Mouse (Mus musculus) intestine, postnatal 0 days (tissue): ENCODE measurements around the gene Cdk14. TPM values are rescaled to one million over a fixed set of nuclear protein-coding genes. Genes with fewer than 3 reads are reported as not detected.

Experiments
- ATAC-seq: fragments of 200-750 bp; cut with Nextera tagmentation; 2 replicates; pipeline ENCODE4 v1.8.0; 2017; ENCODE audit warnings: mild to moderate bottlenecking, moderate TSS enrichment, moderate library complexity
- H3K27ac ChIP-seq: fragments of 300-500 bp; sonication (generic); 2 replicates; pipeline ENCODE4 v1.5.1; 2014; ENCODE audit warnings: mild to moderate bottlenecking, low read depth, low read length, moderate library complexity
- H3K27me3 ChIP-seq: fragments of 300-500 bp; sonication (generic); replicated peaks from 2 replicates; pipeline ENCODE4 v1.6.1; 2014; ENCODE audit warnings: low read length, mixed read lengths; ENCODE audit not compliant: control insufficient read depth, insufficient read depth
- H3K36me3 ChIP-seq: fragments of 300-500 bp; sonication (generic); 2 replicates; pipeline ENCODE4 v1.6.1; 2014; ENCODE audit warnings: mild to moderate bottlenecking, moderate library complexity; ENCODE audit not compliant: control insufficient read depth, insufficient read depth
- H3K4me1 ChIP-seq: fragments of 300-500 bp; sonication (generic); replicated peaks from 2 replicates; pipeline ENCODE4 v1.6.1; 2014; ENCODE audit warnings: antibody characterized with exemption, low read length, mixed read lengths; ENCODE audit not compliant: control insufficient read depth, insufficient read depth
- H3K4me2 ChIP-seq: fragments of 300-500 bp; sonication (generic); replicated peaks from 2 replicates; pipeline ENCODE4 v1.6.1; 2014; ENCODE audit warnings: low read depth, mild to moderate bottlenecking, moderate library complexity
- H3K4me3 ChIP-seq: fragments of 300-500 bp; sonication (generic); 2 replicates; pipeline ENCODE4 v1.5.1; 2014; ENCODE audit warnings: low read depth, low read length
- H3K9ac ChIP-seq: fragments of 300-500 bp; sonication (generic); 2 replicates; pipeline ENCODE4 v1.6.1; 2014; ENCODE audit warnings: mild to moderate bottlenecking, low read depth, low read length
- H3K9me3 ChIP-seq: fragments of 300-500 bp; sonication (generic); 2 replicates; pipeline ENCODE4 v1.6.1; 2016; ENCODE audit warnings: mixed run types; ENCODE audit not compliant: control insufficient read depth
- CTCF ChIP-seq: sonication (generic); IDR thresholded peaks from 2 replicates; pipeline ENCODE4 v1.5.1; 2016; ENCODE audit warnings: low read depth, mild to moderate bottlenecking, control low read depth, antibody characterized with exemption, moderate library complexity
- whole genome bisulfite sequencing: fragments of 180-500 bp; shearing (Covaris S2); extraction: QIAGEN DNeasy Blood & Tissue Kit; methylation state at CpG from one replicate; pipeline ENCODE4 v1.1.7; 2014; 5-methylcytosine and 5-hydroxymethylcytosine counted together
- polyA plus RNA-seq: library from polyadenylated mRNA; unstranded; fragments of >200 nt; fragmentation: Nextera tagmentation; extraction: Ambion mirVana; gene quantifications from 2 replicates; pipeline ENCODE4 v1.2.1, GENCODE M21; 2015

Gene Cdk14
- polyA plus RNA-seq, 1 experiment from 2014 or later = 4.4 TPM

DNA sequence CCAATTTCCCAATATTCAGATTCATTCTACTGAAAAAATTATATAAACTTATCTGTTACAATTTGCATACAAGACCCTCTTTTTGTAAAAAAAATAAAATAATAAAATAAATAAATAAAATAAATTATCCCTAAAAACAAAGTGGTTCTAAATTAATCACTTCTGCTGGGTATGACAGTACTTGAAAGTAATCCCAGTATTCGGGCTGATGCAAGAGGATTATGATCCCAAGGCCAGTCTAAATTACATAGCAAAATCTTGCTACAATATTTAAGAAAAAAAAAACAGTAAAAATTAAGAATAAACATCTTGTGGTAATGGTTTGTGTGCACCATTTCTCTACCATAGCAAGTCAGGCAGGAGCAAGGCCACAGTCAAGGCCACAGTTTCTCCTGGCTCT, 244.5 kb downstream of the Cdk14 start:
- Histone ChIP-seq H3K9ac (no peak overlapping the region), H3K27ac (no peak overlapping the region), H3K27me3 (no peaks in the 10 kb centered on the region), H3K4me2 (no peak overlapping the region), H3K9me3 (no peaks in the 10 kb centered on the region), H3K4me1 (no peaks in the 10 kb centered on the region), H3K36me3 (no peaks in the 10 kb centered on the region), H3K4me3 (no peak overlapping the region)
- no peak for ATAC-seq
- 72% methylated on average over 1 of the region's 1 CpGs for WGBS
- no peak for TF ChIP-seq CTCF

DNA sequence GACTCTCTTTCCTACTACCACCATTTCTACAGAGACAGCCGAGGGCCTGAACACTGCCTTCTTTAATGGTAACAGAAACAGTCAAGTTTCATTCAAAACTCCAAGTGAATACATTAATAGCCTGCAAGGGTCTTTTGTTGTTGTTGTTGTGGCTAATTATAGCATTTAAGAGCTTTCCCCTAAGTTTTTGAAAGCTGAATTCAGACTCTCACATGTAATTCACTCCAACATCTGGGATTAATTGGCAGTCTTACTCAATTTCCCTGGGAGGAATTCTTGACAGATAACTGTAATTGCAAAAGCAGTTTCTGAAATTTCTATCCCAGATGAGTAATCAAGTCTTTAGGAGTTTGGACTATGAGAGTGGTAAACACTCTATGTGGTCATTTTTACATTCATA, 245.0 kb downstream of the Cdk14 start:
- Histone ChIP-seq H3K36me3 (no peaks in the 10 kb centered on the region), H3K9me3 (no peaks in the 10 kb centered on the region), H3K27ac (no peak overlapping the region), H3K9ac (no peak overlapping the region), H3K4me3 (no peak overlapping the region), H3K4me2 (no peak overlapping the region), H3K4me1 (no peaks in the 10 kb centered on the region), H3K27me3 (no peaks in the 10 kb centered on the region)
- 79% methylated on average over 1 of the region's 1 CpGs for WGBS
- TF ChIP-seq CTCF = no peak
- ATAC-seq = no peak

DNA sequence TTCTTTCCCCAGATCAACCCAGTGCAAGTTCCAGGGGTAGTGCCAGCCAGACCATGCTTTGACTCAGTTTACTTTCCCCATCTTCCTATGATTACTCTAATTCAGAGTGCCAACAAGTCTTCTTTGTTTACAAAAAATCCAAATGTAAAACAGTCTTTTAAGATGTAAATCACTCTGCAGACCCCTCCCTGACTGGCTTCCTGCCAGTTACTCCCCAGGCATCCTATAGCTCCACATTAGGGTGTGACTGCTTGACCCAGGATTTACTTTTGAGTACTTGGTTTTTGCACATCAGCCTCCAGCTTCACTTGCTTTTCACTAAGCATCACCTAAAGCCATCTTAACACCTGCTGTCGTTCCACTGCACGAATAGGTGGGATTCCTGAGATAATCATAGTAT, 254.0 kb downstream of the Cdk14 start:
- H3K9ac ChIP-seq = no peak overlapping the region
- WGBS = 52% methylated on average over 2 of the region's 2 CpGs
- H3K27me3 ChIP-seq = no peaks in the 10 kb centered on the region
- H3K4me1 ChIP-seq = no peaks in the 10 kb centered on the region
- H3K4me3 ChIP-seq = no peak overlapping the region
- no peak for ATAC-seq
- no peaks in the 10 kb centered on the region for H3K9me3 ChIP-seq
- H3K36me3 ChIP-seq = no peaks in the 10 kb centered on the region
- no peak for TF ChIP-seq CTCF
- no peak overlapping the region for H3K4me2 ChIP-seq
- H3K27ac ChIP-seq = no peak overlapping the region

DNA sequence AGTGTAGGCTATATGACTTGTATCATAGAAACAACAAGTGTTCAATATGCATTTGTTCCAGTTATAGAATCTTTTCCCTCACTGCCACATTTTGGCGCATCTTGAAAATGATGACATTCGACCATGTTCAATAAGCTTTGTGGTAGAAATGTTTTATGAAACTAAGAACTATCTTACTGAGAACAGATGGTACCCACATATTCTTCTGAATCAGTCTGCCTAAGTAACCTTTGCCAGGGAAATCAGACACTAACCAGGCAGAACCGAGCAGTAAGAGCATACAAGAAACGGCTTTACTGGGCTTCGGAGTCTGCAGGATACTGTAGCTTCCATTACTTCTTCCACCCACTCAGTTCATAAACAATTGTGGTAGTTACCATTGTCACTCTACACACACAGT, 255.8 kb downstream of the Cdk14 start:
- Histone ChIP-seq H3K36me3 (no peaks in the 10 kb centered on the region), H3K4me2 (no peak overlapping the region), H3K4me3 (no peak overlapping the region), H3K9ac (no peak overlapping the region), H3K4me1 (no peaks in the 10 kb centered on the region), H3K27me3 (no peaks in the 10 kb centered on the region), H3K9me3 (no peaks in the 10 kb centered on the region), H3K27ac (no peak overlapping the region)
- 95% methylated on average over 5 of the region's 5 CpGs for WGBS
- no peak for ATAC-seq
- no peak for TF ChIP-seq CTCF

DNA sequence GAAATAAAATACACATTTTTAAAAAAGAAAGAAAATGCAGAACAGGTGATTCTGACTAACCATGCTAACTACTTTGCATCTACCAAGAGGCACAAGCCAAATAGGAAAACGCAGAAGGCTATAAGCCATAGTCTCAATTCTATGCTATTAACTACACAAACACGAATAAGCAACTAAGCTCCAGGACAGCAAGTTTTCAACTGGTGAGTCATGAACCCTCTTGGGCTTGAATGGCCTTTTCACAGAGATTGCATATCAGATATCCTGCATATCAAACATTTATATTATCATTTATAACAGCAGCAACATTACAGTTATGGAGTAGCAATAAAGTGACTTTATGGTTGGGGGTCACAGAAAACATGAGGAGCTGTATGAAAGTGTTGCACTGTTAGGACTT, 256.3 kb downstream of the Cdk14 start:
- Histone ChIP-seq H3K9ac (no peak overlapping the region), H3K27ac (no peak overlapping the region), H3K4me3 (no peak overlapping the region), H3K9me3 (no peaks in the 10 kb centered on the region), H3K36me3 (no peaks in the 10 kb centered on the region), H3K27me3 (no peaks in the 10 kb centered on the region), H3K4me1 (no peaks in the 10 kb centered on the region), H3K4me2 (no peak overlapping the region)
- 78% methylated on average over 2 of the region's 2 CpGs for WGBS
- no peak for ATAC-seq
- TF ChIP-seq CTCF = no peak

DNA sequence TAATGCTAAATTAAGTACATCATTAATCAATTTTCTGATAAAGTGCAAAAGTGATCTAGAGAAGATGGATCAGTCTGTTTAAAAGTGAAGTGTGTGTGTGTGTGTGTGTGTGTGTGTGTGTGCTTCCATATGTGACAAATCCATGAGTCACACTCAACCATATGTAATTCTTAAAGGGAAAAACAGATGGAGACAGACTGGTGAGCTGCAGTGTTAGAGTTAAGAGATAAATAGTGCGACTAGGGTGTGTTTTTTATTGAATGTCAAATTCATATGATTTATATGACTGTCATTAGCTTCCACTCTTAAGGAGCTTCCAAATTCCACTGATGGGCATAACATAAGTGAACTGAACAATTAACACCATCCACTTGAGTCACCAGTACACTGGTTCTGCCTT, 260.6 kb downstream of the Cdk14 start:
- Histone ChIP-seq H3K9ac (no peak overlapping the region), H3K36me3 (no peaks in the 10 kb centered on the region), H3K4me2 (no peak overlapping the region), H3K9me3 (no peaks in the 10 kb centered on the region), H3K4me1 (no peaks in the 10 kb centered on the region), H3K4me3 (no peak overlapping the region), H3K27me3 (no peaks in the 10 kb centered on the region), H3K27ac (no peak overlapping the region)
- ATAC-seq = no peak
- TF ChIP-seq CTCF = no peak
- WGBS = 57% methylated on average over 1 of the region's 1 CpGs

DNA sequence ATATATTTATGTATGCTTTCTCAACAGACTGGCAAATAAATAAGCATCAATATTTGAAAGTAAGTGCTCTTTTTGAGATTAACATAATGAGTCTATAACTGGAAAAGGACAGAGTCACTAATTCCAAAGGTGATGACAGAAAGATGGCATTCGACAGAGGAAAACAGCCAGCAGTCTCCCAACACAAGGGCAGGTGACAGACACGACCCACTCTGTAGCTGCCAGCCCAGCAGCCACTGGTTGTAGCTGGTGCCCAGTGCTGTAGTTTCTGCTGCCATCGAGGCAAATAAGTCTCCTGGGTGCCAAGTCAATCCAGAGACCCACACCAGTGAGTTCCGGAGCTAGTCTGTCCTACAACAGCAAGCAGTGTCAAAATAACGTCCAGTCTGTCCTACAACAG, 280.3 kb downstream of the Cdk14 start:
- H3K9me3 ChIP-seq = no peaks in the 10 kb centered on the region
- H3K4me2 ChIP-seq = no peak overlapping the region
- H3K36me3 ChIP-seq = no peaks in the 10 kb centered on the region
- no peak overlapping the region for H3K27ac ChIP-seq
- H3K27me3 ChIP-seq = no peaks in the 10 kb centered on the region
- 86% methylated on average over 5 of the region's 5 CpGs for WGBS
- TF ChIP-seq CTCF = no peak
- H3K9ac ChIP-seq = no peak overlapping the region
- ATAC-seq = no peak
- H3K4me1 ChIP-seq = no peaks in the 10 kb centered on the region
- H3K4me3 ChIP-seq = no peak overlapping the region
